Mouse (Mus musculus) NIH3T3 (cell line): ENCODE data around the gene Tmem201.
A peak's percentile ranks its signal among the peaks of the same experiment; 100 is the strongest.

Experiments
- DNase-seq: peaks from one replicate; pipeline ENCODE4 v3.0.0-alpha.2; 2012; ENCODE audit warnings: low read depth

The Tmem201 gene

GRCm38 (mm10) chr4:149749003-149749662 is 11.3 kb upstream of the Tmem201 start:
- no peak for DNase-seq

GRCm38 (mm10) chr4:149744119-149744518 is 6.3 kb upstream of the Tmem201 start:
- DNase-seq, result no peak

GRCm38 (mm10) chr4:149742011-149742530 is 4.2 kb upstream of the Tmem201 start:
- DNase-seq, result no peak

GRCm38 (mm10) chr4:149740301-149740700 is 2.5 kb upstream of the Tmem201 start:
- no peak for DNase-seq

GRCm38 (mm10) chr4:149739478-149739877 is 1.6 kb upstream of the Tmem201 start:
- DNase-seq, result no peak

- peak; percentile 25 for DNase-seq
Observed at GRCm38 (mm10) chr4:149736581-149736980, 1.3 kb downstream of the Tmem201 start.

GRCm38 (mm10) chr4:149735624-149736250 is 2.1 kb downstream of the Tmem201 start:
- DNase-seq, result no peak

GRCm38 (mm10) chr4:149734730-149735475 is 2.9 kb downstream of the Tmem201 start:
- no peak for DNase-seq

GRCm38 (mm10) chr4:149734246-149734645 is 3.6 kb downstream of the Tmem201 start:
- no peak for DNase-seq

GRCm38 (mm10) chr4:149733748-149734147 is 4.1 kb downstream of the Tmem201 start:
- no peak for DNase-seq

GRCm38 (mm10) chr4:149732800-149733199 is 5.0 kb downstream of the Tmem201 start:
- no peak for DNase-seq

GRCm38 (mm10) chr4:149732313-149732712 is 5.5 kb downstream of the Tmem201 start:
- DNase-seq, result no peak

- no peak for DNase-seq
Observed at GRCm38 (mm10) chr4:149730827-149731226, 7.0 kb downstream of the Tmem201 start.

- no peak for DNase-seq
Observed at GRCm38 (mm10) chr4:149728810-149729209, 9.0 kb downstream of the Tmem201 start.

- no peak for DNase-seq
Observed at GRCm38 (mm10) chr4:149727636-149728035, 10.2 kb downstream of the Tmem201 start.

- DNase-seq, result peak; percentile 88
Observed at GRCm38 (mm10) chr4:149725661-149726350, 12.0 kb downstream of the Tmem201 start.

GRCm38 (mm10) chr4:149724916-149725470 is 12.9 kb downstream of the Tmem201 start:
- DNase-seq, result no peak

GRCm38 (mm10) chr4:149723855-149724731 is 13.8 kb downstream of the Tmem201 start:
- peak; percentile 52 for DNase-seq

GRCm38 (mm10) chr4:149723021-149723390 is 14.8 kb downstream of the Tmem201 start:
- no peak for DNase-seq

- peak; percentile 69 for DNase-seq
Observed at GRCm38 (mm10) chr4:149722104-149723020, 15.5 kb downstream of the Tmem201 start.
